Mouse (Mus musculus): ENCODE results near the gene Hspa8. TPM values are rescaled to one million over a fixed set of nuclear protein-coding genes. Genes with fewer than 3 reads are reported as not detected.
A peak's percentile ranks its signal among the peaks of the same experiment; 100 is the strongest.
"Not testable (repeated sequence)": the region's sequence is repeated elsewhere in the genome, so short reads cannot be mapped to it uniquely, and the experiment has no call there.

Gene Hspa8
- total RNA-seq, 1 experiment, result 3,988 TPM

DNA sequence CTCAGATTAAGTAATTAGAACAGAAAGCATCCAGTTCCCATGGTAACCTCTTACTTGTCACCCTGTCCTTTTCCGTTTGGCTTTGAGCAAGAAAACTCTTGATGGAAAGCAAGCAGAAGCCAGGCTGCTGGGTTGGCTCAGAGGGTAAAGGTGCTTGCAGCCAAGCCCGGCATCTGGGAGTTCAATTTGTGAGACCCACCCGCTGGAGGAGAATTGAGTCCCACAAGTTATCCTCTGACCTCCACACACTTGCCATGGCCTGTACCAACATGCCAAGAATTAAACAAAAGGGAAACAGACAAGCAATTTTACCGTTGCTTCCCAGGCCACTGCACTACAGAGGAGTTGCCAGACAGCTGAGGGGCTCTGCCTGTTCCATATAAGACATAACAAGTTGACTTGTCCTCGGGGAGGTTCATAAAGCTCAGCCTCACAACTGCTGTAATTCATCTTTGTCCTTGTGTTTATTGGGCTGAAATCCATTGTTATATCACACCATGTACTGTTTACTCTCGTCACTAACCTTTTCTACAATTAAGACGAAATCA is 34.7 kb upstream of the Hspa8 start:
- no peak overlapping the region for H3K4me3 ChIP-seq (ENCODE audit: insufficient read depth in 1 of 2, low read depth in 1 of 2, low read length in 2 of 2, poor library complexity in 1 of 2, severe bottlenecking in 1 of 2)
- H3K9ac ChIP-seq (ENCODE audit: insufficient read depth, low read depth, low read length, poor library complexity, severe bottlenecking), result no peak overlapping the region
- no peaks in the 10 kb centered on the region for H3K9me3 ChIP-seq (ENCODE audit: control insufficient read depth, insufficient read depth, low read depth, low read length)
- DNase-seq (ENCODE audit: low read depth, low spot score), result no peak
- H3K36me3 ChIP-seq (ENCODE audit: control insufficient read depth, insufficient read depth, low read length, poor library complexity, severe bottlenecking), result peaks cover 5% of the 10 kb centered on the region; the same call in 1 of the 2 replicates
- no peak for TF ChIP-seq HCFC1 (IDR thresholded peaks at IDR 0.05; ENCODE audit: borderline replicate concordance, insufficient read depth, low read length)
- in situ Hi-C loops (cut with MboI; ENCODE audit: low sequenced_read_pairs in 2 of 2, unreplicated experiment in 2 of 2), result no loop called here
- no peak overlapping the region; the same call in 1 of the 2 replicates for H3K27ac ChIP-seq (ENCODE audit: insufficient read depth, low read depth, low read length, poor library complexity, severe bottlenecking)
- H3K4me1 ChIP-seq (ENCODE audit: control insufficient read depth in 2 of 2, insufficient read depth in 2 of 2, low read length in 2 of 2, poor library complexity in 1 of 2), result peaks cover 0 to 5% of the 10 kb centered on the region in 2 experiments; a peak in 1 of 4 replicates

- TF ChIP-seq MAFK (IDR thresholded peaks at IDR 0.05; ENCODE audit: insufficient read depth, low read depth, low read length) (no peak), ZNF384 (IDR thresholded peaks at IDR 0.05; ENCODE audit: low read depth, low read length) (no peak), ZC3H11A (IDR thresholded peaks at IDR 0.05; ENCODE audit: borderline replicate concordance, low read depth, low read length) (no peak), CHD2 (IDR thresholded peaks at IDR 0.05; ENCODE audit: low read depth, low read length) (no peak), HCFC1 (IDR thresholded peaks at IDR 0.05; ENCODE audit: borderline replicate concordance, insufficient read depth, low read length) (no peak)
- Histone ChIP-seq H3K4me3 (ENCODE audit: insufficient read depth in 1 of 2, low read depth in 1 of 2, low read length in 2 of 2, poor library complexity in 1 of 2, severe bottlenecking in 1 of 2) (no peak overlapping the region), H3K27ac (ENCODE audit: insufficient read depth, low read depth, low read length, poor library complexity, severe bottlenecking) (peak overlapping the region; percentile 3; the same call in 1 of the 2 replicates), H3K9me3 (ENCODE audit: control insufficient read depth, insufficient read depth, low read depth, low read length) (no peaks in the 10 kb centered on the region), H3K9ac (ENCODE audit: insufficient read depth, low read depth, low read length, poor library complexity, severe bottlenecking) (no peak overlapping the region), H3K4me1 (ENCODE audit: control insufficient read depth in 2 of 2, insufficient read depth in 2 of 2, low read length in 2 of 2, poor library complexity in 1 of 2) (peaks cover 3 to 5% of the 10 kb centered on the region in 2 experiments; a peak in 1 of 4 replicates), H3K36me3 (ENCODE audit: control insufficient read depth, insufficient read depth, low read length, poor library complexity, severe bottlenecking) (peaks cover 5% of the 10 kb centered on the region; the same call in 1 of the 2 replicates)
- no peak for DNase-seq (ENCODE audit: low read depth, low spot score)
- in situ Hi-C loops (cut with MboI; ENCODE audit: low sequenced_read_pairs in 2 of 2, unreplicated experiment in 2 of 2), result no loop called here
These were observed 32.8 kb upstream of the Hspa8 start for GRCm38 (mm10) chr9:40767946-40768345.

DNA sequence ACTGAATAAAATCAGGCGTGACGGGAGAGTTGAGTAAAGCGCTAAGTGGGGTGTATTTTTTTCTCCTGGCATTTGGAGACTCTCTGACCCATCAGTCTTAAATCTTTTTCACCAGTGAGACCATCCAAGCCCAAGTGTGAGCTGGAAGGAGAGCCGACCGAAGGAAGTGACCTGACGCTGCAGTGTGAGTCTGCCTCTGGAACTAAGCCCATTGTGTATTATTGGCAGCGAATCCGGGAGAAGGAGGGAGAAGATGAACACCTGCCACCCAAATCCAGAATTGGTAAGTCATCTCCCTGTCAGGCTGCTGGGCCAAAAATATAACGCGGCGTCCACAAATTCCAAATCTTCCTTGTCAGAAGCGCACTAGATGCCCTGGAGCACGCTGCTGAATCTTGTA is 28.5 kb upstream of the Hspa8 start:
- in situ Hi-C loops (cut with MboI; ENCODE audit: low sequenced_read_pairs in 2 of 2, unreplicated experiment in 2 of 2), result no loop called here
- Histone ChIP-seq H3K9me3 (ENCODE audit: control insufficient read depth, insufficient read depth, low read depth, low read length) (no peaks in the 10 kb centered on the region), H3K4me1 (ENCODE audit: control insufficient read depth in 2 of 2, insufficient read depth in 2 of 2, low read length in 2 of 2, poor library complexity in 1 of 2) (0 out of 4 replicates have a peak, but pooled peaks cover 3 to 4% of the 10 kb centered on the region in 2 experiments), H3K4me3 (ENCODE audit: insufficient read depth in 1 of 2, low read depth in 1 of 2, low read length in 2 of 2, poor library complexity in 1 of 2, severe bottlenecking in 1 of 2) (peak overlapping the region; percentile 18 to 47; a peak in 3 of 4 replicates), H3K27ac (ENCODE audit: insufficient read depth, low read depth, low read length, poor library complexity, severe bottlenecking) (0 out of 2 replicates have a peak overlapping the region, but pooled peaks have one; percentile 28), H3K36me3 (ENCODE audit: control insufficient read depth, insufficient read depth, low read length, poor library complexity, severe bottlenecking) (peaks cover 3% of the 10 kb centered on the region; the same call in 1 of the 2 replicates), H3K9ac (ENCODE audit: insufficient read depth, low read depth, low read length, poor library complexity, severe bottlenecking) (peak overlapping the region; percentile 70; the same call in 1 of the 2 replicates)
- DNase-seq (ENCODE audit: low read depth, low spot score), result no peak
- no peak for TF ChIP-seq ZC3H11A (IDR thresholded peaks at IDR 0.05; ENCODE audit: borderline replicate concordance, low read depth, low read length)
- no peak for TF ChIP-seq MAFK (IDR thresholded peaks at IDR 0.05; ENCODE audit: insufficient read depth, low read depth, low read length)
- TF ChIP-seq CHD2 (IDR thresholded peaks at IDR 0.05; ENCODE audit: low read depth, low read length), result no peak
- TF ChIP-seq HCFC1 (IDR thresholded peaks at IDR 0.05; ENCODE audit: borderline replicate concordance, insufficient read depth, low read length), result no peak
- no peak for TF ChIP-seq ZNF384 (IDR thresholded peaks at IDR 0.05; ENCODE audit: low read depth, low read length)

- H3K9ac ChIP-seq (ENCODE audit: insufficient read depth, low read depth, low read length, poor library complexity, severe bottlenecking); H3K4me1 ChIP-seq (ENCODE audit: control insufficient read depth in 2 of 2, insufficient read depth in 2 of 2, low read length in 2 of 2, poor library complexity in 1 of 2); H3K9me3 ChIP-seq (ENCODE audit: control insufficient read depth, insufficient read depth, low read depth, low read length); in situ Hi-C loops (cut with MboI; ENCODE audit: low sequenced_read_pairs in 2 of 2, unreplicated experiment in 2 of 2); H3K4me3 ChIP-seq (ENCODE audit: insufficient read depth in 1 of 2, low read depth in 1 of 2, low read length in 2 of 2, poor library complexity in 1 of 2, severe bottlenecking in 1 of 2); DNase-seq (ENCODE audit: low read depth, low spot score); H3K36me3 ChIP-seq (ENCODE audit: control insufficient read depth, insufficient read depth, low read length, poor library complexity, severe bottlenecking); H3K27ac ChIP-seq (ENCODE audit: insufficient read depth, low read depth, low read length, poor library complexity, severe bottlenecking): not testable (repeated sequence)
These were observed 27.6 kb upstream of the Hspa8 start for GRCm38 (mm10) chr9:40773142-40773541.

- Histone ChIP-seq H3K9ac (ENCODE audit: insufficient read depth, low read depth, low read length, poor library complexity, severe bottlenecking) (no peak overlapping the region), H3K4me1 (ENCODE audit: control insufficient read depth in 2 of 2, insufficient read depth in 2 of 2, low read length in 2 of 2, poor library complexity in 1 of 2) (0 out of 4 replicates have a peak, but pooled peaks cover 3 to 4% of the 10 kb centered on the region in 2 experiments), H3K27ac (ENCODE audit: insufficient read depth, low read depth, low read length, poor library complexity, severe bottlenecking) (no peak overlapping the region), H3K4me3 (ENCODE audit: insufficient read depth in 1 of 2, low read depth in 1 of 2, low read length in 2 of 2, poor library complexity in 1 of 2, severe bottlenecking in 1 of 2) (no peak overlapping the region), H3K36me3 (ENCODE audit: control insufficient read depth, insufficient read depth, low read length, poor library complexity, severe bottlenecking) (peaks cover 2% of the 10 kb centered on the region; the same call in 1 of the 2 replicates), H3K9me3 (ENCODE audit: control insufficient read depth, insufficient read depth, low read depth, low read length) (no peaks in the 10 kb centered on the region)
- TF ChIP-seq ZNF384 (IDR thresholded peaks at IDR 0.05; ENCODE audit: low read depth, low read length) (no peak), CHD2 (IDR thresholded peaks at IDR 0.05; ENCODE audit: low read depth, low read length) (no peak), MAFK (IDR thresholded peaks at IDR 0.05; ENCODE audit: insufficient read depth, low read depth, low read length) (no peak), HCFC1 (IDR thresholded peaks at IDR 0.05; ENCODE audit: borderline replicate concordance, insufficient read depth, low read length) (no peak), ZC3H11A (IDR thresholded peaks at IDR 0.05; ENCODE audit: borderline replicate concordance, low read depth, low read length) (no peak)
- in situ Hi-C loops (cut with MboI; ENCODE audit: low sequenced_read_pairs in 2 of 2, unreplicated experiment in 2 of 2), result no loop called here
- no peak for DNase-seq (ENCODE audit: low read depth, low spot score)
These were observed 26.9 kb upstream of the Hspa8 start for GRCm38 (mm10) chr9:40773869-40774268.
